Mouse (Mus musculus) embryonic facial prominence, embryonic 11.5 days (tissue): ENCODE data around the gene Slc25a26. TPM values are rescaled to one million over a fixed set of nuclear protein-coding genes. Genes with fewer than 3 reads are reported as not detected.

ENCODE experiments used
- ATAC-seq: fragments of 200-750 bp; cut with Nextera tagmentation; replicated peaks from 2 replicates; pipeline ENCODE4 v1.8.0; 2017; ENCODE audit warnings: low read depth; ENCODE audit not compliant: insufficient number of reproducible peaks, low FRiP score, low TSS enrichment
- DNase-seq: peaks from one replicate; pipeline ENCODE4 v3.0.0-alpha.2; 2015; ENCODE audit warnings: low spot score
- H3K27ac ChIP-seq: fragments of 300-500 bp; sonication (generic); replicated peaks from 2 replicates; pipeline ENCODE4 v1.5.1; 2014; ENCODE audit warnings: mild to moderate bottlenecking, low read depth, low read length, control low read depth
- H3K27me3 ChIP-seq: fragments of 300-500 bp; sonication (generic); 2 replicates; pipeline ENCODE4 v1.6.1; 2014; ENCODE audit warnings: mild to moderate bottlenecking, low read length, moderate library complexity, mixed read lengths; ENCODE audit not compliant: control insufficient read depth, insufficient read depth
- H3K36me3 ChIP-seq: fragments of 300-500 bp; sonication (generic); replicated peaks from 2 replicates; pipeline ENCODE4 v1.6.1; 2014; ENCODE audit warnings: low read depth, mild to moderate bottlenecking, low read length, moderate library complexity, mixed read lengths; ENCODE audit not compliant: control insufficient read depth, insufficient read depth
- H3K4me1 ChIP-seq: fragments of 300-500 bp; sonication (generic); 2 replicates; pipeline ENCODE4 v1.6.1; 2014; ENCODE audit warnings: low read length, mixed read lengths; ENCODE audit not compliant: control insufficient read depth, insufficient read depth
- H3K4me2 ChIP-seq: fragments of 300-500 bp; sonication (generic); 2 replicates; pipeline ENCODE4 v1.6.1; 2014; ENCODE audit warnings: low read depth, mild to moderate bottlenecking, control low read depth, low read length, moderate library complexity
- H3K4me3 ChIP-seq: fragments of 300-500 bp; sonication (generic); 2 replicates; pipeline ENCODE4 v1.5.1; 2014; ENCODE audit warnings: low read depth, low read length, control low read depth
- H3K9ac ChIP-seq: fragments of 300-500 bp; sonication (generic); replicated peaks from 2 replicates; pipeline ENCODE4 v1.6.1; 2014; ENCODE audit warnings: mild to moderate bottlenecking, control low read depth, low read length
- H3K9me3 ChIP-seq: fragments of 300-500 bp; sonication (generic); replicated peaks from 2 replicates; pipeline ENCODE4 v1.6.1; 2016; ENCODE audit warnings: mild to moderate bottlenecking, low read length, inconsistent platforms, mixed read lengths; ENCODE audit not compliant: control insufficient read depth
- WGBS: fragments of 180-500 bp; shearing (Covaris S2); extraction: QIAGEN DNeasy Blood & Tissue Kit; methylation state at CpG from one replicate; pipeline ENCODE4 v1.1.7; 2014; 5-methylcytosine and 5-hydroxymethylcytosine counted together
- polyA plus RNA-seq: library from polyadenylated mRNA; unstranded; fragments of >200 nt; fragmentation: Nextera tagmentation; extraction: Ambion mirVana; gene quantifications from 2 replicates; pipeline ENCODE4 v1.2.1, GENCODE M21; 2014

Gene Slc25a26
- polyA plus RNA-seq, 1 experiment from 2014 or later: 7.8 TPM

DNA sequence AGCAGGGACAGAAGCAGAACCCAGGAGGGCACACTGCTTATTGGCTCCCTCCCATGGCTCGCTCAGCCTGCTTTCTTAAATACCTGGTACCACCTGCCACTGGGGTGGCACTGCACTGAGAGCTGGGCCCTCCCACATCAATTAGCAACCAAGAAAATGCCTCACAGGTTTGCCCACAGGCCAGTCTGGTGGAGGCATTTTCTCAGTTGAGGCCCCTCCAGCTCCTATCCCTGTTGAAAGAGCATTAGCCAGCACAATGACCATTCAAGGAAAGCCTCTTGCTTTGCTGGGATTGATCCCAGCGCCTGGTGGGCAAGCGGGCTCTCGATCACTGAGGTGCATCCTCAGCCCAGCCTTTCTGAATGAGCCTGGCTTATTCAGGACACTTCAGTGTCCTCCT, 40.5 kb downstream of the Slc25a26 start:
- Histone ChIP-seq H3K27me3 (no peaks in the 10 kb centered on the region), H3K9me3 (no peaks in the 10 kb centered on the region), H3K9ac (no peak overlapping the region), H3K36me3 (no peaks in the 10 kb centered on the region), H3K4me3 (no peak overlapping the region), H3K4me2 (no peak overlapping the region), H3K4me1 (no peaks in the 10 kb centered on the region), H3K27ac (no peak overlapping the region)
- DNase-seq: no peak
- 55% methylated on average over 4 of the region's 4 CpGs for WGBS
- ATAC-seq: no peak

DNA sequence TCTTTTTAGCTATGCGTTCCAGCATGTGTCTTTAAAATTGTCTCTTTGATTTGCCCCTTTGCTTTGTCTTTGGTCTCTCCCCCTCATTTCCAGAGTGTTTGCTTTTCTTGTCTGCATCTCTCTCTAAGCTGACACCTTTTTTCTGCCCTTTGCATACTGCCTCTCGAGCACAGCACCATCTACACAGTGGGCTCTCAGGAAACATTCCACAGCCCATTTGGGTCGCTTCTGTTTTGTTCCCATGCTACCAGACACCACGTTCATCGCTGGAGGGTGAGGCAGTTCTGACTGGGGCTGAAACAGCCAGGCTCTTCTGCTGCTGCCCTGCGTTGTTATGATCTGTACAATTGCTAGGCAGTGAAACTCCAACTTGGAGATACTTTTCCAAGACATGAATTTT, 41.0 kb downstream of the Slc25a26 start:
- H3K4me1 ChIP-seq: no peaks in the 10 kb centered on the region
- DNase-seq (no peak), ATAC-seq (no peak)
- H3K27me3 ChIP-seq: no peaks in the 10 kb centered on the region
- 45% methylated on average over 6 of the region's 6 CpGs for WGBS
- no peak overlapping the region for H3K4me2 ChIP-seq
- no peak overlapping the region for H3K4me3 ChIP-seq
- H3K36me3 ChIP-seq: no peaks in the 10 kb centered on the region
- H3K9me3 ChIP-seq: no peaks in the 10 kb centered on the region
- no peak overlapping the region for H3K27ac ChIP-seq
- H3K9ac ChIP-seq: no peak overlapping the region

DNA sequence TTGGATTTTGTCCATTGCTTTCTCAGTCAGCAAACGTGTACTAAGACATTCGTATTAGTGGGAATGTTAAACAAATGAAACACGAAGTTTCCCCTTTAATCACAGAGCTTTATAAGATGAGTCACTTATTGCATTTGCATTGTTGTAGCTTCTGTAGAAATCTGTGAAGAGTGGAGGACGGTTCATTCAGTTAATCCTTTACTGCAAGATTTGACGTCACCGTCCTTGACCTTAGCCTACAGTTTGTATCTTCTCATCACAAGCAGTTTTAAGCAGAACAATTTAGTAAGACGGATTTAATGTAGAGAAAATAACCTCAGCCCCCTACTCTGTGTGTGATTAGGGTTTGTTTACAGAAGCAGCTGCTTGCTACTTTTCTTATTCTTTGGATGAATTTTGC, 41.7 kb downstream of the Slc25a26 start:
- Histone ChIP-seq H3K4me2 (no peak overlapping the region), H3K27me3 (no peaks in the 10 kb centered on the region), H3K9ac (no peak overlapping the region), H3K9me3 (no peaks in the 10 kb centered on the region), H3K27ac (no peak overlapping the region), H3K4me1 (no peaks in the 10 kb centered on the region), H3K4me3 (no peak overlapping the region), H3K36me3 (no peaks in the 10 kb centered on the region)
- ATAC-seq (no peak), DNase-seq (no peak)
- WGBS: 72% methylated on average over 7 of the region's 7 CpGs

DNA sequence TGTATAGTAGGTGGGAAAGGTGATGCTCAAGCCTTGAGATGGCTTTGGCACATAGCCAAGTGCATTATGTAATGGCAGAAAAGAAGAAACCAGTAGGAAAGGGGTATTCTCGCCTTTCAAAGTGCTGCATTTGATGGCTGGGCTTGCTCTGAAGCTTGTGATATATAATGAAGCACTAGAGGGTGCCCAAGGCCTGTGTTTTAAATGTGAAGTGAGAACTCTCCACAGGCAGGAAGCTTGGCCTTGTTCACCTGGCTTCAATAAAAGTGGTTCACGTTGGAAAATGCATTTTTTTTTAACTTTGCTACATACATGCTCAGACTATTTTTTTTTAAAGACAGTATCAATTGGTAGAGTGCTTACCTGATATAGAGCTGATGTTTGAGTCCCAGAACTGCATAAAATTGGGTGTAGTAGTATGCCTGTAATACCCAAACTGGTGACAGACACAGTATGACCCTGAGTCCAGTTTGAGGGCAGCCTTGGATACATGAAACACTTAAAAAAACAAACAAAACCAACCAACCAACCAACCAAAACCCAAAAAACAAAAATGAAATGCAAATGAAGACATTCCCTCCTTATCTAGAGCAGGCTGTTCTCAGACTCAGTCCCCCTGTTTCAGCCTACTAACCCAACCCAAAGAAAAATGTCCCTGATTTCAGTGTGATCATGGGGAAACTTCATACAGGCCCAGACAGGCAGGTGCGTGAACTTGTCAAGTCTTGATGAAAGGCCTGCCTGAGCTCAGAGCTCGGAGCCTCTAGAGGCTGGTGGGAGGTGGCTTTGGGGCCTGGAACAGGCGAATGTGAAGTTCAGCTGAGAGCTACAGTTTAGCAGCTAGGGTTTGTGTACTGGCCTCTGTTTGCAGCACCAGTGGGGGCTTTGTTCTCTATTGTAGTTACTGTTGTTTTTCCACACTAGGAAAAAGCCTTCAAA, 44.0 kb downstream of the Slc25a26 start:
- Histone ChIP-seq H3K4me1 (no peaks in the 10 kb centered on the region), H3K27ac (no peak overlapping the region), H3K9ac (no peak overlapping the region), H3K36me3 (no peaks in the 10 kb centered on the region), H3K4me2 (no peak overlapping the region), H3K27me3 (no peaks in the 10 kb centered on the region), H3K4me3 (no peak overlapping the region), H3K9me3 (no peaks in the 10 kb centered on the region)
- peak; percentile 85 for DNase-seq
- WGBS: 39% methylated on average over 5 of the region's 5 CpGs
- ATAC-seq: peak; percentile 63; the same call in 1 of the 2 replicates

DNA sequence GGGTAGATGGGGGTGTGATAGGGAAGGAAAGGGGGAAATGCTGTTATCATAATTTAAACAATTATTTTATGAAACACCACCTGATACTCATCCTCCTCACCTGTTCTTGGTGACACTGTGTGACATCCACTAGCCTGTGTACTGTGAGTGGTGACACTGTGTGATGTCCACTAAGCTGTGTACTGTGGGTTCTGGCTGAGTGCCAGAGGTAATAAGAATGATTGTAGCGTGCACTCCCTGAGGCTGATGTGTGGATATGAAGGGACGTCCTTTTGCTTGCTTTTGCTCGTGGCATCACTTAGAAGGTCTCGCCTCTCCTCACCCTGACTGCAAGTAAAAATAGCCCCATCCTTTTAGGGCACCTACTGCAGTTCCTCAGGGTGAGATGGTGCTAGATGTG, 47.1 kb downstream of the Slc25a26 start:
- 65% methylated on average over 4 of the region's 4 CpGs for WGBS
- Histone ChIP-seq H3K9ac (no peak overlapping the region), H3K27me3 (no peaks in the 10 kb centered on the region), H3K4me2 (no peak overlapping the region), H3K9me3 (no peaks in the 10 kb centered on the region), H3K4me1 (no peaks in the 10 kb centered on the region), H3K36me3 (no peaks in the 10 kb centered on the region), H3K27ac (no peak overlapping the region), H3K4me3 (no peak overlapping the region)
- DNase-seq (no peak), ATAC-seq (no peak)

DNA sequence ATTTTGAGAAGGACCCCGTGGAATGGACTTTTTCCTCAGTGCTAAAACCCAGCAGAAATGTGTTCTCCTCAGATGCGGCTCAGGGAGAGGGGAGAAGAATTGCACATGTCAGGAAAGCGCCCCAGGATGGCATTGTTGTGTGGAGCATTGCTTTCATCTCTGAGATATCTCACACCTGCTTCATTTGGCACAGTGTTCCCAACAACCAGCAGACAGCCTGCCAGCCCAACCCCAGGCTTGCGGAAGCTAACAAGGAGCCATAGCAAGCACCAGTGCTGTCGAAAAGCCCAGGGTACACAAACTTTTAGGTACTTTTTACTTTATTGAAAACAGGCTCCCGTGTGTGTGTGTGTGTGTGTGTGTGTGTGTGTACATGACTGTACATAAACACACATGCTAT, 50.2 kb downstream of the Slc25a26 start:
- no peak for DNase-seq
- H3K27me3 ChIP-seq: no peaks in the 10 kb centered on the region

DNA sequence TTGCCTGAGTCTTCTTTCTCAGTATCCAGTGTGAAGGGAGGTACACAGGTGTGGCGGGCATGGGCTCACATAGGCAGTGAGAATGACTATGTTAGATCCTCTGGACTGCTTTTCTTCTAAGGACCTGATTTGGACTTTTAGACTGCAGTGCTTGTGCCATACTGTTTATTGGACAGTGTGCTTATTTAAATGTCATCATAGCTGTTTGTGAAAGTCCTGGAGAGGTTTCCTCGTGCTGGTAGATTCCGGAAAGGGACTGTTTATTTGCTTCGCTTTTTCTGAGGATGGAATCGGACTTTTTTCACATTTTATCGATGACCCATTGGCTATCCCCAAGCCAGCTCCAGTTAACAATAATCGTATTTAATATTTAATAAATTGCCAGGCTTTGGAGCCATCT, 50.7 kb downstream of the Slc25a26 start:
- no peak for DNase-seq
- H3K27ac ChIP-seq: no peak overlapping the region
- H3K4me1 ChIP-seq: no peaks in the 10 kb centered on the region
- no peaks in the 10 kb centered on the region for H3K9me3 ChIP-seq
- H3K9ac ChIP-seq: no peak overlapping the region
- no peaks in the 10 kb centered on the region for H3K27me3 ChIP-seq
- H3K36me3 ChIP-seq: no peaks in the 10 kb centered on the region
- no peak overlapping the region for H3K4me2 ChIP-seq
- WGBS: 85% methylated on average over 7 of the region's 7 CpGs
- no peak for ATAC-seq
- no peak overlapping the region for H3K4me3 ChIP-seq

More for the DNA sequence above, 50.2 kb downstream of the Slc25a26 start:
- no peak for ATAC-seq
- Histone ChIP-seq H3K4me2 (no peak overlapping the region), H3K9ac (no peak overlapping the region), H3K4me1 (no peaks in the 10 kb centered on the region), H3K27ac (no peak overlapping the region), H3K36me3 (no peaks in the 10 kb centered on the region), H3K4me3 (no peak overlapping the region), H3K9me3 (no peaks in the 10 kb centered on the region)
- 89% methylated on average over 6 of the region's 6 CpGs for WGBS

DNA sequence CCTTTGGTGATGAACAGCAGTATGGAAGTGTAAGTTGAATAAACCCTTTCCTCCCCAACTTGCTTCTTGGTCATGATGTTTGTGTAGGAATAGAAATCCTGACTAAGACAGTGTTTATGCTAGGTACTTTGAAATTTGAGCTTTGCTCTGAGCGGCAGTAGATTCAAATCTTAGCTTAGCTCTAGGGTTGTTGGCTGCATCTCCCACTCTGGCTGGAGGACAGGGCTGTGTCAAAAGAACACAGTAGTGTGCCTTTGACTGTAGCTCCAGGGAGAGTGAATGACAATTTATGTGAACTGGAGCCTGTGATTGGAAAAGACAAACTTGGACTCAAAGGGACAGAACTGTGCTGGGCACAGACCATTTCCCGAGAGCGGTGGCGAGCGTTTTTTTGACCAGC, 53.0 kb downstream of the Slc25a26 start:
- DNase-seq (no peak), ATAC-seq (no peak)
- Histone ChIP-seq H3K4me2 (no peak overlapping the region), H3K9ac (no peak overlapping the region), H3K9me3 (no peaks in the 10 kb centered on the region), H3K4me3 (no peak overlapping the region), H3K36me3 (no peaks in the 10 kb centered on the region), H3K4me1 (no peaks in the 10 kb centered on the region), H3K27me3 (no peaks in the 10 kb centered on the region), H3K27ac (no peak overlapping the region)
- 87% methylated on average over 5 of the region's 5 CpGs for WGBS
